Mouse (Mus musculus) kidney, adult 2 months (tissue): ENCODE measurements at regions not wholly inside any gene's neighbourhood (a gene's known extent, or its start where the extent isn't known, plus 50 kb on each side); places are given as distances from the start of the nearest gene placed in this dataset.

Source experiments
- DNase-seq: peaks from one replicate; pipeline ENCODE4 v3.0.0; 2021
- H3K27ac ChIP-seq: fragments of 200-500 bp; 2 replicates; pipeline ENCODE4 v1.5.1; 2012; ENCODE audit warnings: low read depth, low read length, control low read depth, inconsistent platforms; ENCODE audit not compliant: insufficient read depth
- H3K27me3 ChIP-seq: fragments of 200-500 bp; replicated peaks from 2 replicates; pipeline ENCODE4 v1.6.1; 2012; ENCODE audit warnings: mild to moderate bottlenecking, moderate library complexity, low read length, inconsistent platforms; ENCODE audit not compliant: control insufficient read depth, insufficient read depth
- H3K36me3 ChIP-seq: fragments of 200-500 bp; 2 replicates; pipeline ENCODE4 v1.6.1; 2012; ENCODE audit warnings: mild to moderate bottlenecking, moderate library complexity, low read length, inconsistent platforms; ENCODE audit not compliant: control insufficient read depth, insufficient read depth
- H3K4me1 ChIP-seq: fragments of 200-500 bp; 2 replicates; pipeline ENCODE4 v1.6.1; 2011; ENCODE audit warnings: low read length; ENCODE audit not compliant: control insufficient read depth, insufficient read depth
- H3K4me3 ChIP-seq: fragments of 200-500 bp; 2 replicates; pipeline ENCODE4 v1.5.1; 2011; ENCODE audit warnings: mild to moderate bottlenecking, low read depth, low read length, control low read depth; ENCODE audit not compliant: insufficient read depth
- CTCF ChIP-seq: fragments of 200-500 bp; conservative IDR thresholded peaks from 2 replicates; pipeline ENCODE4 v1.5.1; 2011; ENCODE audit warnings: low read depth, mild to moderate bottlenecking, control low read depth, low read length, moderate library complexity, mixed read lengths; ENCODE audit not compliant: insufficient read depth, insufficient read length
- POLR2A ChIP-seq: fragments of 200-500 bp; IDR thresholded peaks from one replicate; pipeline ENCODE4 v1.6.1; 2011; ENCODE audit warnings: low read depth, low read length, control low read depth
- WGBS: fragments of 180-500 bp; shearing (Covaris S2); methylation state at CpG from one replicate; pipeline ENCODE4 v1.1.7; 2018; 5-methylcytosine and 5-hydroxymethylcytosine counted together

GRCm38 (mm10) chr8:44155705-44156321, 446.0 kb upstream of the Adam34 start:
- no peaks in the 10 kb centered on the region for H3K4me1 ChIP-seq
- no peak for DNase-seq
- TF ChIP-seq CTCF, result no peak
- TF ChIP-seq POLR2A, result no peak
- no peaks in the 10 kb centered on the region for H3K36me3 ChIP-seq
- H3K27me3 ChIP-seq, result no peaks in the 10 kb centered on the region
- no peak overlapping the region for H3K4me3 ChIP-seq
- H3K27ac ChIP-seq, result no peak overlapping the region
- 45% methylated on average over 8 of the region's 8 CpGs for WGBS

GRCm38 (mm10) chr8:44165115-44165514, 455.3 kb upstream of the Adam34 start:
- 50% methylated on average over 6 of the region's 6 CpGs for WGBS
- H3K4me3 ChIP-seq, result no peak overlapping the region
- H3K27me3 ChIP-seq, result no peaks in the 10 kb centered on the region
- H3K4me1 ChIP-seq, result no peaks in the 10 kb centered on the region
- H3K36me3 ChIP-seq, result no peaks in the 10 kb centered on the region
- no peak for DNase-seq
- no peak overlapping the region for H3K27ac ChIP-seq
- no peak for TF ChIP-seq CTCF
- no peak for TF ChIP-seq POLR2A

GRCm38 (mm10) chr8:44177016-44177415, 467.2 kb upstream of the Adam34 start:
- WGBS, result 38% methylated on average over 4 of the region's 4 CpGs
- no peaks in the 10 kb centered on the region for H3K4me1 ChIP-seq
- no peak for TF ChIP-seq CTCF
- TF ChIP-seq POLR2A, result no peak
- H3K36me3 ChIP-seq, result no peaks in the 10 kb centered on the region
- H3K27me3 ChIP-seq, result no peaks in the 10 kb centered on the region
- no peak overlapping the region for H3K27ac ChIP-seq
- no peak overlapping the region for H3K4me3 ChIP-seq
- DNase-seq, result no peak

- Histone ChIP-seq H3K4me1 (no peaks in the 10 kb centered on the region), H3K27me3 (no peaks in the 10 kb centered on the region), H3K27ac (no peak overlapping the region), H3K4me3 (no peak overlapping the region), H3K36me3 (no peaks in the 10 kb centered on the region)
- TF ChIP-seq POLR2A (no peak), CTCF (no peak)
- no peak for DNase-seq
- 83% methylated on average over 2 of the region's 2 CpGs for WGBS
Measured at GRCm38 (mm10) chr8:44202228-44202627, 492.4 kb upstream of the Adam34 start.

- WGBS, result 76% methylated on average over 11 of the region's 11 CpGs
- Histone ChIP-seq H3K27ac (no peak overlapping the region), H3K4me1 (no peaks in the 10 kb centered on the region), H3K4me3 (no peak overlapping the region), H3K27me3 (no peaks in the 10 kb centered on the region), H3K36me3 (no peaks in the 10 kb centered on the region)
- TF ChIP-seq CTCF (no peak), POLR2A (no peak)
- no peak for DNase-seq
Measured at GRCm38 (mm10) chr8:44206391-44207170, 496.7 kb upstream of the Adam34 start.

GRCm38 (mm10) chr8:44222346-44222745, 512.5 kb upstream of the Adam34 start:
- H3K4me3 ChIP-seq, result no peak overlapping the region
- no peak for DNase-seq
- no peak overlapping the region for H3K27ac ChIP-seq
- no peaks in the 10 kb centered on the region for H3K36me3 ChIP-seq
- TF ChIP-seq POLR2A (no peak), CTCF (no peak)
- H3K27me3 ChIP-seq, result no peaks in the 10 kb centered on the region
- WGBS, result 81% methylated on average over 1 of the region's 1 CpGs
- no peaks in the 10 kb centered on the region for H3K4me1 ChIP-seq

GRCm38 (mm10) chr8:44252393-44252792, 542.5 kb upstream of the Adam34 start:
- no peaks in the 10 kb centered on the region for H3K27me3 ChIP-seq
- no peak for TF ChIP-seq POLR2A
- TF ChIP-seq CTCF, result no peak
- no peak for DNase-seq
- H3K4me1 ChIP-seq, result no peaks in the 10 kb centered on the region
- H3K36me3 ChIP-seq, result no peaks in the 10 kb centered on the region
- no peak overlapping the region for H3K4me3 ChIP-seq
- 29% methylated on average over 3 of the region's 3 CpGs for WGBS
- no peak overlapping the region for H3K27ac ChIP-seq
